Mouse (Mus musculus) kidney, adult 8-10 months (tissue): ENCODE measurements around the gene Tubb4b.
A peak's percentile ranks its signal among the peaks of the same experiment; 100 is the strongest.
"Not testable (repeated sequence)": the region's sequence is repeated elsewhere in the genome, so short reads cannot be mapped to it uniquely, and the experiment has no call there.

Experiments
- DNase-seq, 2 experiments: peaks; one replicate each; pipeline ENCODE4 v3.0.0; 2022

Tubb4b gene

DNA sequence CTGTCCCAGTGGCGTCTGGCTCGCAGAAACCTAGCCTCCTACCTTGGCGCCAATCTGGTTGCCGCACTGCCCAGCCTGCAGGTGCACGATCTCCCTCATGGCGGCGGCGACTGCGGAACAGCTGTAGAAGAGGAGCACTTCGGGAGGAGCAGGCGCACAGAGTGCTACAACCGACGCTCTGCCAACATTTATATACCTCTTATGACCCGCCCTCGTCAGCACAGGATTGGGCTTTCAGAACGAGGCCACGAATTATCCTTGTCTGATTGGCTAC lies at the start of gene Tubb4b:
Gene Tubb4b (minus strand): TSS at position 211 of the 274 bp plus-strand sequence.
- no peak for DNase-seq

- no peak for DNase-seq
Observed at GRCm38 (mm10) chr2:25273010-25273409, 48.5 kb upstream of the Tubb4b start.

DNA sequence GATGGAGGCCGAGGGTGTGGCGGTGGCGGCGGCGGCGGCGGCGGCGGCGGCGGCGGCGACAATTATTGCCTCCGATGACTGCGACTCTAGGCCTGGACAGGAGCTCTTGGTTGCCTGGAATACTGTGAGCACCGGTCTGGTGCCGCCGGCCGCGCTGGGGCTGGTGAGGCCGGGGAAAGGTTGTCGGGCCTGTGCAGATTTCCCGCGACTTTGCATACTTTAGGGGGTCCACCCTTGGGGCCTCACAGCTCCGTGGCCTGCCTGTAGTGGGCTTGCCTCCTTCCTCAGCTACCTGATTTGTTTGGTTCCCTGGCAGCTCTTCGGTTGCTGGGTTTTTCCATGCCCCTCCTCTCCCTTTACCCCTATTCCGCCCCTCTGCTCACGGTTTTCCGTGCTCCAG lies 48.0 kb upstream of the Tubb4b start:
- DNase-seq: no peak

- DNase-seq: peak; percentile 97 to 98
Observed at GRCm38 (mm10) chr2:25271827-25272511, 47.5 kb upstream of the Tubb4b start, which contains the start of the genes Ssna1 and Anapc2. Gene Ssna1 (minus strand): TSS chr2:25272438. Gene Anapc2 (plus strand): TSS chr2:25272478.

DNA sequence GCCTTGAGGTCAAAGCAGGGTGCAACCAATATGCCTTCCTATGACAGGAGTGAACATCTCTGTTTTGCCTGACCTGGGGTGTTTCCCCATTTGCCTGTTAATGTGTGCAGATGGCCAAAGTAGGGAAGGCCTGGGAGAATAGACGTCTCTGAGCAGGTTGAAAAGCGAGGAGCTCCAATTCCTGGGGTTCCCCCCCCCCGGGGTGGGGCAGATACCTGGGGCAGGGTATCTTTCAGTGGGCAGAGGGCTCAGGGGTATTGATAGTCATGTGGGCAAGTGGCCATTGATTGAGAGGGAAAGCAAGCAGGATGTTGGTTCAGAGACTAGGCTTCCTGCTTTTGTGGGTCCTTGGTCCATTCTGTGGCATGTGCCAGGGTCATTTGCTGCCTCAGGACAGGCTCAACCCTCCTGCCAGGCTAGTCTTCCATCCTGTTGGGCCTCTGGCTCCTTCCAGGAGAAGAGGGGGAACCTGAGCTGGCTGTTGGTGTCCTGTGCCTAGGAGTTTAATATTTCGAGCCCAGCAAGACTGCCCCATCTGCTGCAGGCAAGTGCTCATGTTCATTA lies 43.3 kb upstream of the Tubb4b start:
- DNase-seq: no peak

GRCm38 (mm10) chr2:25267241-25267640 lies 42.7 kb upstream of the Tubb4b start:
- DNase-seq: no peak

DNA sequence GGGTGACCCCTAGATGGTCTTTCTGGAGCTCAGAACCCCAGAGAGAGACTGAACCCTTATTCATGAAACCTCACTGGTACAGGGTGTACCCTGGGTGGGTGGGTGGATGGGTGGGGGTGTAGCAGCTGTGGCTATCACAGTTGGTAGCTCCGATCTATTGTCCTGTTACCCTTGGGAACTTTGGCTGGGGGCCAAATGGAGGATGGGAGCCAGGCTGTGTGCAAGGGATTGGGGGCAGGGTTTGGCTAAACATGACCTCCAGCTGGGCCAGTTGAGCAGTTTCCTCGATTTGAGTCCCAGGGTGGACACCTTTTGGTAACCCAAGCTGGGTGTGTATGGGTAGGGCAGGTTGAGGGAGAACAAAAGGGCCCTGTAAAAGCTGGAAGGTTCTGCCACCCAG lies 42.2 kb upstream of the Tubb4b start:
- DNase-seq: peak; percentile 72 to 75

DNA sequence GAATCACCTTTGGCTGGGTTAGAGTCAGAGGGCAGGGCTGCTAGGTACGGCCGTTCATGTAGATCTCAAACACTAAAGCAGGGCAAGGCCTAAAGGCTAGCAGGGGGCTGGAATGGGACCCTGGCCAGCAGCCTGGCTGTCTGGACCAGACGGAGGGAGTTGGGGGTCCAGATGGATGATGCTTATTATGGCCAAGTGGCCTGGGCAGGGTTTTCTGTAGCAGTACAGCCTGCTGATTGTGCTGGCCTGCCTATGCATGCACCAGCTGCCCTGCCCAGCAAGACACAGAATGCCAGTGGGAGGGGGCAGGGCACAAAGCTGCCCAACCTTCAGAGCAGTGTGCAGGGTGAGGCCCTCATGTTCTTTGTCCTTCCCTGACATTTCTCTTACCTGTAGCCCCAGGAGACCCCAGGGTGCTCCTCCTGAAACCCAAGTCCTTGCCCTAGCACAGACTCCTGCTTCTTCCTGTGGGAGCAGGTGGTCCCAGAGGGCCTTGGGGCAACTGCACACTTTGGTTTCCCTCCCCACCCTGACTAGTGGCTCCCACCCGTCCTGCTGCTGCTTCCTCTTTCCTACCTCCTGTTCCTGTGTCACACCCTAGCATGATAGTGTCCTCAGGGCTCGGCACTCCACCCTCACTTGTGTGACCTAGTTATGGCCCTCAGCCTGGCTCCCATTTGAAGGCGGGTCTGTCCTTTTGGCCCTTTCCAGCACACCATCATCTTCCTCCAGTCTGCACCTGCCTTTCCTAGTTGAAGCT lies 41.6 kb upstream of the Tubb4b start:
- peak in 1 of 2 experiments; percentile 51 for DNase-seq

GRCm38 (mm10) chr2:25264851-25265250 lies 40.3 kb upstream of the Tubb4b start:
- DNase-seq: peak; percentile 90 to 92

GRCm38 (mm10) chr2:25264286-25264660 lies 39.8 kb upstream of the Tubb4b start:
- DNase-seq: no peak

GRCm38 (mm10) chr2:25263623-25264285 lies 39.3 kb upstream of the Tubb4b start:
- DNase-seq: no peak

- DNase-seq: peak in 1 of 2 experiments; percentile 29
Observed at GRCm38 (mm10) chr2:25262795-25263622, 38.5 kb upstream of the Tubb4b start.

GRCm38 (mm10) chr2:25262291-25262767 lies 37.8 kb upstream of the Tubb4b start, which contains the start of gene Tprn:
Gene Tprn (plus strand): TSS chr2:25262618.
- DNase-seq: peak; percentile 97 to 98

- no peak for DNase-seq
Observed at GRCm38 (mm10) chr2:25261870-25262269, 37.4 kb upstream of the Tubb4b start.

GRCm38 (mm10) chr2:25258887-25259286 lies 34.4 kb upstream of the Tubb4b start:
- DNase-seq: no peak

- DNase-seq: not testable (repeated sequence)
Observed at GRCm38 (mm10) chr2:25257250-25257649, 32.7 kb upstream of the Tubb4b start.

DNA sequence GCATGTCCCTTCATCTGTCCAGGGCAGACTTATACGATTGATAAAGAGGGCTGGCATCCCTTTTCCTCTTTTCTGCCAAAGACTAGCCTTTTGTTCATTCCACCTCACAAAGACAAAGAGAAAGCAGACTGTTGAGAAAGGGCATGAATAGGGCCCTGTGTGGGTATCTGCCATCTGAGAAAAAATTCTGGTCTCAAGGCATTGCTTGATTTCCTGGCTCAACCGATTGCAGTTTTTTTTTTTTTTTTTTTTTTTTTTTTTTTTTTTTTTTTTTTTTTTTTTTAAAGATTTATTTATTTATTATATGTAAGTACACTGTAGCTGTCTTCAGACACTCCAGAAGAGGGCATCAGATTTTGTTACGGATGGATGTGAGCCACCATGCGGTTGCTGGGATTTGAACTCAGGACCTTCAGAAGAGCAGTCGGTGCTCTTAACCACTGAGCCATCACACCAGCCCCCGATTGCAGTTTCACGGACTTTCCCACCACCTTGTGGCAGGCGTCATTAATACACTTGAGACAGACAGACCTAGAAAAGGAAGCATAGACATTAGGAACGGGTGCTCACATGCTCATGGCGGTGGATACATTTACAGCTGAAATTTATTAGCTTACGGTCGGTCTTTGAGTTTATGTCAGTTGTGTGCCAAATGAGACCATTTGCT lies 32.1 kb upstream of the Tubb4b start:
- peak in 1 of 2 experiments; percentile 67 for DNase-seq

GRCm38 (mm10) chr2:25255284-25255779 lies 30.8 kb upstream of the Tubb4b start, which contains the start of gene Tmem203:
Gene Tmem203 (plus strand): TSS chr2:25255439.
- DNase-seq: peak; percentile 80 to 89

- peak in 1 of 2 experiments; percentile 48 for DNase-seq
Observed at GRCm38 (mm10) chr2:25252331-25252730, 27.8 kb upstream of the Tubb4b start.

DNA sequence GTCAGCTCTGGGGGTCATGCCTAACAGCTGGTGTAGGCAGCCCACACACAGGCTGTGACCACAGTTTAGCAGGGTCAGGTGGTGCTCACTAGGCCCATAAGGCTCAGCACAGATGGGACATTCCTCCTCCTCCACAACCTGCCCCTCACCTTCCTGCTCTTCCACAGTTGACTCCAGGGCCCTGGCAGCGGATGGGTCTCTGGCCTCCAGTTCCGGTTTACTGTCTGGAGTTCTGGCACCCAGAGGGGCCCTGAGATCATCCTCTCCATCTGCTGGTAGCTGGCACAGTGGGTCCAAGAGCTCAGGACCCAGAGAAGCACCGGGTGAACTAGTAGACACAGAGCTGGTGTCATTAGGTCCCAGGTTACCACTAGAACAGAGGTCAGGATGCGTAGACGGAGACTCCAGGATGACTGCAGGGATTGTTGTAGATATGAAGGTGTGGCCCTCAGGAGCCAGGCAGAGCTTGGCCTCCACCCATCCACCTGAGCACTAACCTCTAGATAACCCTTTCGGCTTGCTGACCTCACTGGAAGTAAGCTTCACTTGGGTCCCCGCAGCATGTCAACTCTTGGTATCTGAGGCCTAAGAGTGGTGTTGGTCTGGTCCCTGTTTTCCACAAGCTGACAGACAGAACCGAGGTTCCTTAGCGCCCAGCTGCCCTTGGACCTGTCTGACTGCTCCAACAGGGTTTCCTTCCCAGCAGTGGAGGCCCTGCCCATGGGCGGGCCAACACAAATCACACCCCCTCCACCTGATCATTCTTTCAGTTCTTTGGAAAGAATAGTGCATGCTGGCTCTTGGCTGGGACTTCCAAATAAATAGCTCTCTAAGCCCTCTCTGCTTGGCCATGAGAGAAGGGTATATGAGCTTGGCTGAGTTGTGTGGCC lies 21.9 kb upstream of the Tubb4b start, which contains the start of gene AL732309.1:
Gene AL732309.1 (minus strand): TSS at position 681 of the 890 bp plus-strand sequence.
- peak in 1 of 2 experiments; percentile 41 for DNase-seq
